Mouse (Mus musculus) gastrocnemius, postnatal 10 days (tissue): ENCODE measurements around the gene Gstcd. TPM values are rescaled to one million over a fixed set of nuclear protein-coding genes. Genes with fewer than 3 reads are reported as not detected.

ENCODE experiments used
- DNase-seq: peaks from one replicate; pipeline ENCODE4 v3.0.0; 2021; ENCODE audit warnings: mixed read lengths
- long read RNA-seq, 2 experiments: library from polyadenylated mRNA; stranded (forward); transcript quantifications; one replicate each; pipeline ENCODE4 v2.0.0; 2021
- total RNA-seq, 2 experiments: library from RNA; stranded (reverse); gene quantifications; 2 replicates each; pipeline ENCODE4 v1.2.3; 2021

Gstcd gene
- 1 to 10 TPM; 5.9 to 7.0 TPM for total RNA-seq
- long read RNA-seq, experiment 1, partial matches to known transcripts: 0 of 8 reads
- long read RNA-seq, experiment 1, other reads (novel, unspliced or antisense): 5 of 8 reads
- long read RNA-seq, experiment 2, partial matches to known transcripts: 1 of 3 reads
- long read RNA-seq, experiment 2, other reads (novel, unspliced or antisense): 1 of 3 reads

DNA sequence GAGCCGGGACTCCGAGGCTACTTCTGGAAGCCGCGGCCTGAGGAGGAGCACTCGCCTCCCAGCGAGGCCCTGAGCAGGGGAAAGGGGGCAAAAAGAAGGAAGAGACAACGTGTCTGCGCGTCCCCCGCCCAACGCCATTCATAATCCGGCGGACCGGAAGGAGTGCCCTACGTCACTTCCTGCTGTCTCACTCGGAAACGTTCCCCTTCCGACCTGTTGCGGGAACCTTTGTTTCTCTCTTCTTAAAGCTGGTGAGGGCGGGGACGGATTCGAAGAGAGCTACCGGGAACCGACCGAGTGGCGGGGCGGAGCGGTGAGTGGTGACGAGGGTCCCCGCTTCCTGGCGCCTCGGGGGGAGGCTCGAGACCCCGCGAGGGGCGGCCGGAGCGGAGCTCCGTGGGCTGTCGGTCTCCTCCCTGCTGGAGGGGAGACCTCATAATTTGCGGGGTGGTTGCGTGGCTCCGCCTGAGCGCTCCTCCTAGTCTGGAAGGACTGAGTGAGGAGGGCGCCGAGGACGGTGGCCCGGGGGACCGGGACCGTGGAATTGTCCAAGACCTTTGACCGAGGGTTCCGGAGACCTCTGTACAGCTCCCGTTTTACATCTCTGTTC lies at the start of gene Gstcd, which contains the start of gene Ints12:
Gstcd (minus strand) TSS at position 370 of the 610 bp plus-strand sequence.
Ints12 (plus strand) TSS at position 177 of the 610 bp plus-strand sequence.
- peak; percentile 91 for DNase-seq

DNA sequence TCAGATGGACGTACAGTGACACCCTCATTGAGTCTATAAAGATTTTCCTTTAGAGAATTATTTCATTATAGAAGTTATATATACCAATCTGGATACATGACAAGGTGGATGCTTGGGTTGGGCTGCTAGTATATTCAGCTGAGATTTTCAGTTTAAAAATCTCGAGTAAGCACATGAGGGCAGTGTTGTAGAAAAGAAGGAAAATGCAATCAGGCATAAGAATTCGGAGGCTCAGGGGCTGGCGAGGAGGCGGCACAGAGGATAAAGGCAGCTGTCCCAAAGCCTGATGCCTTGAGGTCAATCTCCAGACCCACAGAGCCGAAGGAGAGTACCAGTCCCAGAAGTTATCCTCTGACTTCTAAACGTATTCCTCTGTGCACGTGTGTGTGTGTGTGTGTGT lies 40.8 kb upstream of the Gstcd start:
- DNase-seq: no peak

DNA sequence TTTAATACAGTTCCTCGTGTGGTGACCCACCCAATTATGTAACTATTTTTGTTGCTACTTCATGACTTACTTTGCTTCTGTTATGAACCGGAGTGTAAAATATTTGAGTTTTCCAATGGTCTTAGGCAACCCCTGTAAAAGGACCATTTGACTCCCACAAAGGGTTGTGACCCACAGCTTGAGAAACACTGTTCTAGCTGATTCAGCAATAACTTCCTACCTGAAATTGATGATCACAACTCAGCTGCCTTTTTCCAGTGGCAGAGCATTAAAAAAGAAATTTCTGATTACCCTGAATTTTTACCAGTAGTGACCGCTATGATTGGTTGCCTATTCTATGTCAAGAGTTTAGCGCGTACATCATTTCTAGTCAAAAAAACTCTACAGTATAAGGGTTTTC lies 39.5 kb upstream of the Gstcd start:
- no peak for DNase-seq

DNA sequence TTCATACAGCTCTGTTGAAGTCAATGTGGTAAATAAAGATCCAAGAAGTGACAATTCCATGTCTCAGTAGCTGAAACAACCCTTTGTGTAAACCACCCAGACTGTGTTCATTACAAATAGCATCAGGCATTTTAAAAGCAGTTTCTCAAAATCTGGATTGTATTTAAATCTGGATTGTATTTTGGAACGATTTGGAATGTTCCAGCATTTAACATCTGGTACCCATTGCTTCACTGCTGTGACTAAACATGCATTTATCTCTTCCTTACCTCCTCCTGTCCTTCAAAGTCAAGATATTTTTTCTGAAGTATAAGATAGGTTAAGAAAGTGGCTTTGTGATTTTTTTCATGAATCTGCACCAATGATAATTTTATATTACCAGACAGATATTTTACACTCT lies 21.4 kb upstream of the Gstcd start:
- no peak for DNase-seq

DNA sequence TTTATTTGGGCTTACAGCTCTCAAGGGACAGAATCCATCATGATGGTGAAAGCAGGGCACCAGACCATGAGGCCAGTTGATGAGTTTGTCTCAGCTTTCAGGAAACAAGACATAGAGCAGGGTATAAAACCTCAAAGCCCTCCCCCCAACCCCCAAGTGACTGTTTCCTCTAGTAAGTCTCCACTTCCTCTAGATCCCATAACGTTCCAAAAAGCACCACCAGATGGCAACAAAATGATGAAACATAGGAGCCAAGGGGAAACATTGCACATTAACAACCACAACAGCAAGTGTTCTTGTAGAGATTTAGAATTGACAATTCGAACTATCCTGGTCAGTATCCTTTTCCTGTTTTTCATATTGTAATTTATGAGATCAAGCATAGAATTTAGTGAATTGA lies 19.9 kb upstream of the Gstcd start:
- DNase-seq: no peak

DNA sequence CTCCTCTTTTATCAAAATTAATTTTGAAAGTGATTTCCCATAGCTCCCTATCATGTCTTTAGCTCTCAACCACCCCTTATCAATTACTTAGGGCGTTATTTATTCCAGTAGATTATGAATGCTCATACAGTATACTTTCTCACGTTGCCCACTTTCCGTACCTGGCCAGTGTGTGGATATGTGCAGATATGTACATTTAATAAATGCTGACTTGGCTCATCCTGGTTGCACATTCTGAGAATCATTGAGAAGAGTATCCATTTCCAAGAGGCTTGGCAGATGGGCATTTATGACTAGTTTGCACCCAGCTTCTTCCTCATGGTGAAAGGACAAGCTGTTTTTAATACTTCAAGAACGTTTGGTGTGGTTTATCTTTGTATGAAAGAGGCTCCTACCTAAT lies 18.0 kb upstream of the Gstcd start:
- DNase-seq: no peak

DNA sequence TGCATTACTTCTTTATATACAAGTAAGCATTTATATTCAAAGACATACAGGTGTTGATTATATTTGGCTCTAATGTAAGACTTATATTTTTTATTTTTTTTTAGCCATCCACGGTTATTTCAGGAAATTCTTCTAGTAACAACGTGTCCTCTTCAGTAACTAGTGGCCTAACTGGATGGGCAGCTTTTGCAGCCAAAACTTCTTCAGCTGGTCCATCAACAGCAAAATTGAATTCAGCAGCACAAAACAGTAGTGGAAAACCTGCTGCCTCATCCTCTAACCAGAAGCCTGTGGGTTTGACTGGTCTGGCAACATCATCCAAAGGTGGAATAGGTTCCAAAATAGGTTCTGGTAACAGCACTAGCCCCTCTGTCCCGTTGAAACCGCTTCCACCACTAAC lies 16.9 kb upstream of the Gstcd start:
- DNase-seq: no peak

DNA sequence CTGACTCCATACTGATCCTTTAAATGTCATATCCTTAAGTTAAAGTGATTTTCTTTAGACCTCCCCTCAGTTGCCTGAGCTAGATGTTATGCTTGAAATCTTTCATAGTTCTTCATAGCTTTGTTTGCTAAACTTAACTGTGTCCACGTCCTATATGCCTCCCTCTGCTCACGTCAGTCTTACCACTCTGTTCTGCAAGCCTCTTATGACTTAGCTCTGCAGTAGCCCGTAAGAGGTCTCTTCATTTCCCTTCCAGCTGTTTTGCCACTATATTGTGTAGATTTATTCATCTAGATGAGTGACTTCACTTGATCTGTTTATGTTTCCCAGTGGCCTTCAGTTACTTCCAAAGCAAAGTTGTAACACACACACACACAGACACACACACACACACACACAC lies 12.6 kb upstream of the Gstcd start:
- DNase-seq: no peak

DNA sequence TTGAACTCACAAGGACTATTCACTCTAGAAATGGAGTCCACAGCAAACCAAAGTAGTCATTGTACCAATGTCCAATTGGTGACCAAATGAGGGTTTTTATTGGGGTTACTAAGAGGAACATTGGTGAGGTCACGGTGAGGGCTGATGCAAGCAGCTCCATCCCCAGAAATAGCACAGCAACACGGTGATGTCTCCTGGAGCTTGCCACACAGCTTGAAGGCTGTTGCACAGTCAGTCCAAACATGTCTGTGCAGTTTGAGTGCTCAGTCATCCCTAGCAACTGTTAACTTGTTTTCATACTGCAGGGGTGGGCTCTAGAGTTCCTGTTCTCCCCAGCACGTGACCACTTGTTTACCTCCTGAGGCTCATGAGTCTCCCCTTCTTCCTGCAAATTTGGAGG lies 11.9 kb upstream of the Gstcd start:
- no peak for DNase-seq

DNA sequence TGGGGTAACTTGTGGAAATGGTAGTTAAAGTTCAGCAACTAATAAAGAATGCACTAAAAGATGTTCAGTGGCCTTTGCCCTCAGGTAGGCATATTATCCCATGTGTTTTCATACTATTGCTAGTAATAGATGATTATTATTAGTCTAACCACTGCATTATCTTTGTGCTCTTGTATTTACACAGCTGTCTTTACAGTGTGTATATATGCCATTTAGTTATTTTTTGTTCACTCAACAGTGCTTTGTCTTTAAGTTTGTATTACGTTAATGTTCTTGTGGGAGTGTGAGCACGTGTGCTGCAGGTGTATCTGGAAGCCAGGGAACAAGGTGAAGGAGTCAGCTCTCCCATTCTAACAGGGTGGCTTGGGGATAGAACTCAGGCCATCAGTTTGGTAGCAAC lies 7.1 kb upstream of the Gstcd start:
- DNase-seq: no peak

DNA sequence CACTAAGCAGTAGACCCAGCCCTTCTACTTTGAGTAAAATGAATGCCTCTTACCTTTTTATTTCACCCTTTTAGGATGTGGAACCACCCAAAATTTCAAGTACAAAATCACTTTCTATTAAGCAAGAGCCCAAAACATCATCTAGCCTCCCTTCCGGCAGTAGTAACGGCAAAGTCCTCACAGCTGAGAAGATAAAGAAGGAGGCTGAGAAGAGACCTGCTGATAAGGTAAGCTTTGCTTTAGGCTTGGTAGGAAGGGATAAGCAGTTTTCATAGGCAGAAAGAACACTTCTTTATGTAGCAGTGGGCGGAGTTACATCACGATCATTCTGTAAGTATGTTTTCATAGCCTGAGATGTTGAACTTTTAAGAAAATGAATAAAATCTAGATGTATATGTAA lies 6.5 kb upstream of the Gstcd start:
- DNase-seq: no peak

DNA sequence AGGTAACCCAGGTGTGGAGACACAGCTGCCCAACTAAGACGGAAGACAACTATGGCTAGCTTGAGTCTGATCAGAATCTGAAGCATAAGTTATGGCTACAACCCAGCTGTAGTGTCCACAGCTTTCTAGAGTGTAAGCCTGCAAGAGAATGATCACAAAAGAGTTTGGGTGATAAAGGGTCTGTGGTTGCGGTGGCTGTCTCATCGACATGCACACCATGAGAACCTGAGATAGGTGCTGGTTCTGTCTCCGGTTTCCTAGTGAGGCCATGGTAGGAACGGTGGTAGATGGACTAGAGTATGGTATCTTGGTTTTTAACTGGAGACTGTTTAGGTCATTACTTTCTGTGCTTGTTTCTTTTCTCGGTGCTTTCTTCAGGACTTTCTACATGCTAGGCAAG lies 6.1 kb upstream of the Gstcd start:
- no peak for DNase-seq

DNA sequence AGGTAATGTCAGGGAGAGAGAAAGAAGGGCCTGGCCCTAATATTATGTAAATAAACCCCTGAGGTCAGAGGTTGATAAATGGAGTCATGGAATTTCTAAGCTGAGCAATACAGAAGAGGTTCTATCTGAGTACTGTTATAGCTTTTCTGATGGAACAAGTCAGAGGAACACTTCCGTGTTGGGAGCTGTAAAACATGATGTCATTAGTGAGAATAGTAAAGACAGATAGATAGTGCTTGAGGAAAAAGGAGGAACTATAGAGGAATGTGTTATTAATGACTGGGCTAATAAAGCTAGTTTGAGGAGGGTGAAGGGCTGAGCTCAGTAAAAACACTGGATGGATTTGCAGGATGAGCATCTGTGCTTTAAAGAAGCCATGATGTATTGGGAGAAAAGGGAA lies 2.5 kb upstream of the Gstcd start:
- no peak for DNase-seq

DNA sequence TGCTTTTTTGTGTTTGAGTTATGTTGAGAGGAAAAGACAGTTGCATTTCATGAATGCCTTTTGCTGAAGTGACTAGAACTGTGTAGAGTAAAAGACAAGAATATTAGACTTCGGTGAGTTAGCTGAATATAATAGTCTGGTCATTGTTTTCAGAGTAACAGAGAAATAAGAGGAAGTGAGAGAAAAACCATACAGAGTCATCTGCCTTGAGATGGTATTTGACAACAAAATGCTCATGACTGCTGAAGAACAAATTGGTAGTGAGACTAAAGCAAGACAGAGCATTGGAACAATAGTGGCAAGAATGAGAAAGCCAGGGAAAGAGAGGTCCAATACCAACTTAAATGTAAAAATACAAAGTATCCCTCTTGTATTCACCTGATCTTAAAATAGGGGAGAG lies 1.1 kb upstream of the Gstcd start:
- DNase-seq: no peak

DNA sequence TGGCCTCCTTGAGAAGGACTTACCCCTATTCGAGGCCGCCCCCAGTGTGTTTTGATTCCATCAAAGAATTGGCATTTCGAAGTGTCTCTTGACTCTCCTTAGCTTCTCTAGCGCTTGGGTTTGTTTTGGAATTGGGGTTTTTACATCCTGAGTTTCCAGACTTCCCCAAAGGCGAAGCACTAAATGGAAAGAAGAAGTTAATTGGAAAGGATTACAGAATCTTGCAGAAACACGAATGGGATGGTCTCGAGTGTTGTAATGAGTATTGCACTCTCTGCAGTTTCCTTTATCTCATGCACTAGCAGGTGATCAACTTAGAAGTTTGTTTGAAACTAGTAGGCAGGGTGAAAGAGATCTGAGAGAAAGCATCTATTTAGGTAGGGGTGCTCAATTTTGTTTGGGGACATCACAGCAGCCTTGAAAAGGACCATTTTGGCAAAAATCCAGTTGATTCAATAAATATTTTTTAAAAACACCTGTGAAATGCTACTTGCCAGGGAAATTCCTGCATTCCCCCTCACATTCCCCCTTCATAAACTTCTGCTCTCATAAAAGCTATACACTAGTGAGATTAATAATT lies 531 bp upstream of the Gstcd start:
- no peak for DNase-seq

DNA sequence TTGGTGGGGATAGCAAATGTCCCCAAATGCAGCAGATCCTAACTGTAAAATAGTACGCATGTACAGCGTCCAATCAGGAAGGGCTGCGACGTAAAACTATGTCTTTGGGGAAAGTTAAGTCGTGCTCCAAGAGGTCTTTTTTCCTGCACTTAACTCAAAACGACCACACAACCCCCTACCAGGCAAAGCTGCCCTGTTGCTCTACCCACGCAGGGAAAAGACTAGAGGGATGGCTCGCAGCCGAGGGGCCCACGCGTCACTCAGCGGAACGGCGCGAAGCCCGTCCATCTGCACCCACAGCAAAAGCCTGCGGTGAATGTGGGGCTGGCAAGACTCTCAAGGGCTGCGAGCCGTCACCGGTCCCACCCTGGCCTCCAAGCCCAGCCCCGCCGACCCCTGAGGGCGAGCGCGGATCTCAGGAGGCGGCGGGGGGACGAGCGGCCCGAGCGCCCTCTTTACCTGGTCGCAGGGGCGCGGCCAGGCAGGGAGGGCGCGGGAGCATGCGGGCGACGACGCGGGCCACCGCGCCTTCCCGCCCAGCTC lies 641 bp downstream of the Gstcd start:
- peak; percentile 42 for DNase-seq

DNA sequence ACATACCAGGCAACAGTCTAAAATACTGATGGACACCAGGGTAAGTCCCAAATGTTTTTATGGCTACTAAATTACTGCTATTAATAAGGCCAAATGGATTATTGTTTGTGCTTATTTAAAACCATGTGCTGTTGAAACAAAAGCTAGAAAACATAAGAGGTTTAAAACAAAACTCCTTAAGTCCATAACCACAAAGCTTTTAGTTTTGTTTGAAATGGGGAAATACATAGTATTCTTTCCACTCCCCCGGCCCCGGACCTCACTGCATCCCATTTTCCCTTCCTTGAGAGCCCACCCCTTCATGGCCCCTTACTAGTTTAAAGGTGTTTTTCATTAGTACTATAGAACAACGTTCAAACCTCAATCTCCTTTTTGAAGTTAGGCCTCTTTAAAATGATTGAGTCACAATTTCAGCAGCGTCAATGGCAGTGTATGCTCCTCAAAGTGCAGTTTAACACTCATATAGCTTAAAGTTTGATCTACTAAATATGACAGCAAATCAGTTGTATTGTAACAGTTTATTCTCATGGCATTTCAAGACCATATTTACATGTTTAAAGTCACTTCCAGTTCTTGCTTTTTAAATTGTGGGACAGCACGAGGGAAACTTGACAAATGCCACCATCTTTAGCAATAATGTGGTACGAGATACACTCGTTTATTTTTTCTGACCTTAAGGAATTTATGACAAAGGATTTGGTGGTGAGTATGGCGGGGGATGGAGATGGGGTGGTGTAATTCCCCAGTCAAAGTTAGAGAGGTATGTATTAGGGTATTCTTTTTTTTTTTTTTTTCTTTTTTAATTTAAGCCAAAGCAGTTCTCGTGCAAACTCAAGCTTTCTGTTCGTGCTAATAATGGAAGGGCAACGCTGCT lies 1.3 kb downstream of the Gstcd start:
- no peak for DNase-seq

DNA sequence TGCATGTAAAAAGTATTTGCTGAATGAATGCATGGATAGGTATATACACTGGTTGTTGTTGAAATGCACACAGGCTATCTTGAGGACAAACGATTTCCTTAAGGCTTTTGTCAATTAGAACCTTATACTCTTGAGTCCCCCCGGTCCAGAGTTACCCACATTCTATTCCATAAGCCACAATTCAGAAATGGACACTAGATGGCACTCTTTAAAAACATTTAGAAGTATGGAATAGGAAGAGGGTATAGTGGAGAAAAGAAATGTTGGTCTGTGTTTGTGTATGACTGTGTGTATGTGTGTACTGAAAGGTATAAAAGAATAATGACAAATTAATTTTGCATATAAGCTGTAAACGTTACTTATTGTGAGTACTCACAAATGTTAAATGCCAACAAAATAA lies 6.0 kb downstream of the Gstcd start:
- no peak for DNase-seq

DNA sequence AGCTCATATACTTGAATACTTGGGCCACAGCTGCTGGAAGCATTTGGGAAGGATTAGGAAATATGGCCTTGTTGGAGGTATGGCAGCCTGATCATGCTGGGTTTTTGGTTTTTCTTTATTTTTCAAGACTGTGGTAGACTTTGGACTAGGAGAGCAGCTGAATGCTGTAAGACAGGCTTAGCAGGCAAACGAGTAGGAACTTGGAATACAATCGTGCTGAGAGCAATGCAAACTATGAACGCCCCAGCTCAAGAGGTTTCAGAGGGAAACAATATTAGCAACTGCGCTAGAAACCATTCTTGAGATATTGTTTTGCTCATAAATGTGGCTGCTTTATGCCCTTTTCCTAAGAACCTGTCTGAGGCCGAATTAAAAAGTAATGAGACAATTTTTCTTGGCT lies 9.1 kb downstream of the Gstcd start:
- DNase-seq: no peak

DNA sequence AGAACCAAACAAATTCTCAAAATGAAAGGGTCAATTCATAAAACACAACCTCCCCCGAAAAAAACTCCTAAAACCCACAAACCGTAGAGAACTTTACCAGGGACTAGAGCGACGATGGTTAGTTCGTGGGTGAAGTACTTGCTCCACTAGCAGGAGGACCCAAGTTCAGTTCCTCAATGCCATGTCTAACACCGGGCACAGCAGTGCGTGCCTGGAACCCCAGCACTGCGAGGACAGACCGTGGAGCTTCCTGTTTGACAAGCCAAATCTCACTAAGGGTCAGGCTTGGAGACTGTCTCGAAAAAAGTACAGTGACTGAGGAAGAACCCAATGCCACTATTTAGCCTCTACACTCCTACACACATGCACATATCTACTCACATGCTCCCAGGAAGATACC lies 16.3 kb downstream of the Gstcd start:
- no peak for DNase-seq

DNA sequence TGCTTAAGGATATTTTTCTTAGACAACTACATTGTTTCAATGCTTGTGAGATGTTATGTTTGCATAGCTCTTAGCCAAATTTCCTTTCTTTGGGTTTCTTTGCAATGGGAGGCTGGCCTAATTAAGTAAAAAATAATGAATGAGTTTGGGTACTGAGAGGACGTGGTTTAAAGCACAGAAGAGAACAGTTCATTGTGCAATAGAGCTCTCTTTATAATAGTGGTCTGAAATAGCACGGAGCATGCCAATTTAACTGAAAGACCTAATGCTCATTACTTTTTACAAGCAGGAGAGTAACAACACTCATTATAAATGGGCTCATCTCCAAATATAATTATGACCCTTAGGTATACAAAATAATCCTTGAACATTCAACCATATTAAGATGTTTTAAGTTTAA lies 39.8 kb downstream of the Gstcd start:
- no peak for DNase-seq

DNA sequence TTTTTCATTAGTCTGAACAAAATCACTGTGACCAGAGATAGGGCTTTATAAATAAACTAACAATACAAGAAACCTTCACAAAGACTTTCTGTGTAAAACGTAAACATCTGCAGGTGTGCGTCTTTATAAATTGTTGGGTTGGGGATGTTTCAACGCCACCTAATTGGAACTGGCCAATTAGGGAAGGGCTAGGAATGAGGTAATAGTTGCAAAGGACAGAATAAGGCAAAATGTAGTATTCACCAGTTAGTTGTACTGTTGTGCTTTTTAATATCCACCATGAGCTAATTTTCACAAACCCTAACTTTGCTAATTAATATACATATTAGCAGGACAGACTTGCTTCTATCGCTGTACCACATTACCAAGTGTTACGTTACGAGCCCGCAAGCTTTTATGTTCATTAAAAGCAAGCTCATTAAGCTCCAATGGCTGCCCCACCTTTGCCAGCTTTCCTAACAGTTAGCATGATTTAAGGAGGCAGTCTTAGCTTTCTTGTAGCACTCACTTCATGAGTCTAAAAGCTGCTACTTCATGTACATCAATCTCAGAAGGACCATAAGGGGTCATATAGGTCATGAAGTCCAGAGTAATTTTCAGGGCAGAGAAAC lies 58.6 kb downstream of the Gstcd start:
- DNase-seq: no peak

DNA sequence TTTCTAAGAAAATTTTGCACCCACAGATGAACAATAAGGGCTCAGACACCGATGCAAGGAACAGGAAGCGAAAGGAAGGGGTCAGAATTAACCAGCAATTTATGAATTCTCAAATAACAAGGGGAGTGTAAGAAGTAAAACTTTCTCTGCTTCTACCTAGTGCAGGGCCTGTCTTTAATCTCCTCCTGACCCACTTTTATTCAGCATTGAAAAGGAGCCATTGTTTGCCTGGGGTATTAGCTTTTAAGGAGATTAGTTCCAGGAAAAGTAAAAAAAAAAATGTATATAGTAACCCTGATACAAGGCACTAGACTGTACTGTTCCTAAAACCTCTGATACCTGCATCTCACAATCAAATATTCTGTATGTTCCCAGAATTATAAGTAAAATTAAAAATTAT lies 64.9 kb downstream of the Gstcd start:
- DNase-seq: no peak
